Mouse (Mus musculus): Measurements from ENCODE around the gene Pqlc2. TPM values are rescaled to one million over a fixed set of nuclear protein-coding genes. Genes with fewer than 3 reads are reported as not detected.

The Pqlc2 gene
- polyA plus RNA-seq, 1 experiment from 2014 or later: 14.0 TPM

DNA sequence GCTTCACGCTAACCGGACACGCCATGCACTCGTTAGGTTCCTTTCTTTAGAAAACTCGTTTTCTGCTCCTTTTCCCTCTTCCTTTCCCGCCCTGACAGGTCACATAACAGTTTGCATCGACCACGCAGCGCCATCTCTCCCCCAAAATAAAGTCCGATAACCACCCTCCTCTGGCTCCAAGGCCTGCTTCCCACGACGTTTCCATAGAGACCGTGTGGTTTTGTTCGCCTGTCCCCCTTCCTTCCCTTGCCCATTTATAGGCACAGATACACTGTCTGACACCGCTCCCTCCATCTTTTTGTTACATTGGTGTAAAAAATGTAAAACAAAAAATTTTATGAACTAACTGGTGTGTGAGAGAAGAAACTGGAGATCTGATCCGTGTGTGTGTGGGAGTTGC, 19.4 kb downstream of the Pqlc2 start:
- Histone ChIP-seq H3K4me2 (ENCODE audit: low read length) (no peak overlapping the region), H3K27ac (ENCODE audit: low read depth, low read length) (no peak overlapping the region), H3K4me1 (ENCODE audit: control insufficient read depth, insufficient read depth, low read depth, low read length) (no peaks in the 10 kb centered on the region), H3K9me3 (ENCODE audit: control insufficient read depth, low read length) (no peaks in the 10 kb centered on the region), H3K9ac (ENCODE audit: low read depth, low read length) (no peak overlapping the region), H3K36me3 (ENCODE audit: control insufficient read depth, insufficient read depth, low read length) (peaks cover 7% of the 10 kb centered on the region), H3K27me3 (replicated peaks; ENCODE audit: control insufficient read depth, insufficient read depth, low read length) (no peaks in the 10 kb centered on the region), H3K4me3 (ENCODE audit: low read length) (no peak overlapping the region)
- WGBS: 87% methylated on average over 16 of the region's 16 CpGs
- ATAC-seq: no peak

DNA sequence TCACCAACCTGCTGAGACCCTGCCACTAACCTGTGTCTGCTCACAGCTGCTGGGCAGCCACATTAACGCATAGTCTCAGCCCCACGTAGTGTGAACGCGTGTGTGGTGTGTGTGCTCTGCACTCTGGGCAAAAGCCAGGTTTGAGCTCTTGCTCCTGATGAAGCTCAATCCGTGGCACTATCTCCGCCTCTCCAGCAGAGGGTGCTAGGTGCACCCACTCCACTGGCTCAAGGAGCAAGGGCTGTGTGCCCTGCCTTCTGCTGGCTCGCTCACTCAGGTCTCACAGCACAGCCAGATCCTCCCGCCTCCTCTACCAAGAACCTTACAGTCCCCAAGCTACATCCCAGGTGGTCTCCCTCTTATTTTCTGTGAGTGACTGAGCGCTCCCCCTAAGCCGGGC, 21.5 kb downstream of the Pqlc2 start:
- H3K4me1 ChIP-seq (ENCODE audit: control insufficient read depth, insufficient read depth, low read depth, low read length): no peaks in the 10 kb centered on the region
- WGBS: 62% methylated on average over 10 of the region's 10 CpGs
- H3K4me3 ChIP-seq (ENCODE audit: low read length): no peak overlapping the region
- no peaks in the 10 kb centered on the region for H3K27me3 ChIP-seq (replicated peaks; ENCODE audit: control insufficient read depth, insufficient read depth, low read length)
- ATAC-seq: peak; percentile 44; the same call in 1 of the 2 replicates
- peaks cover 7% of the 10 kb centered on the region for H3K36me3 ChIP-seq (ENCODE audit: control insufficient read depth, insufficient read depth, low read length)
- H3K9ac ChIP-seq (ENCODE audit: low read depth, low read length): no peak overlapping the region
- H3K27ac ChIP-seq (ENCODE audit: low read depth, low read length): no peak overlapping the region
- H3K4me2 ChIP-seq (ENCODE audit: low read length): no peak overlapping the region
- no peaks in the 10 kb centered on the region for H3K9me3 ChIP-seq (ENCODE audit: control insufficient read depth, low read length)

DNA sequence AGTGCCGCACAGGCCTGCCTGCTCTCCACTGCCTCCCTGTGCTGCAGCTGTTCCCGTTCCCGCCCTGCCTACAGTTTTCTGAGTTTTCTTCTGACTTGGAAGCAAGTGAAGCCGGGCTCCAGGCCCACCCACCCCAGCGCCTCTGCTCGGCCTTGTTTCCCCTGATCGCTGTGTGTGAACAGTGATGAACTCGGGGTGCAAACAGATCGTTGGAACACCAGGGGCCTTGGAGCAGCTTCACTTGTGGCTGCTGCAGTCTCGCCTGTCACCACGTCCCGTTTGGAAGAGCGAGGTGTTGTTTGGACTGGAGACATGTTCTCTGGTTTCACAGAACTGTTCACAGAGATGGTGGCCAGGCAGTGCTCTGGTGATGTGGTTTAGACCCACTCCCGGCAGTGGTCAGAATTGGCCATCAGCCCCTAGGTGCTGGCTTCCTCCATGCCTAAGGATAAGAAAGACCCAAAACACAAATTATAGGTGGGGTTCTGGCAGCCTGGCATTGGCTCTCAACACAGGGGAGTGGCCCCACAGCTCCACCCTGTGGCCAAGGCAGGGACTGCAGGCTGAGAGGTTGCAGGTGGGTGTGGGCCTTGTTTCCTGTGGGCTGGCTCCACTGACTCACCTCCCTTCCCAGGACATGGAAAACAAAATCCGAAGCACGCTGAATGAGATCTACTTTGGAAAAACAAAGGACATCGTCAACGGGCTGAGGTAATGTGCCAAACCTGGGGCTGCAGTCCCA, 23.2 kb downstream of the Pqlc2 start:
- Histone ChIP-seq H3K4me1 (ENCODE audit: control insufficient read depth, insufficient read depth, low read depth, low read length) (peaks cover 6% of the 10 kb centered on the region; the same call in 1 of the 2 replicates), H3K36me3 (ENCODE audit: control insufficient read depth, insufficient read depth, low read length) (peaks cover 7% of the 10 kb centered on the region), H3K27me3 (replicated peaks; ENCODE audit: control insufficient read depth, insufficient read depth, low read length) (no peaks in the 10 kb centered on the region), H3K9me3 (ENCODE audit: control insufficient read depth, low read length) (no peaks in the 10 kb centered on the region), H3K4me3 (ENCODE audit: low read length) (no peak overlapping the region), H3K27ac (ENCODE audit: low read depth, low read length) (no peak overlapping the region), H3K4me2 (ENCODE audit: low read length) (no peak overlapping the region), H3K9ac (ENCODE audit: low read depth, low read length) (no peak overlapping the region)
- 83% methylated on average over 18 of the region's 18 CpGs for WGBS
- no peak for ATAC-seq

DNA sequence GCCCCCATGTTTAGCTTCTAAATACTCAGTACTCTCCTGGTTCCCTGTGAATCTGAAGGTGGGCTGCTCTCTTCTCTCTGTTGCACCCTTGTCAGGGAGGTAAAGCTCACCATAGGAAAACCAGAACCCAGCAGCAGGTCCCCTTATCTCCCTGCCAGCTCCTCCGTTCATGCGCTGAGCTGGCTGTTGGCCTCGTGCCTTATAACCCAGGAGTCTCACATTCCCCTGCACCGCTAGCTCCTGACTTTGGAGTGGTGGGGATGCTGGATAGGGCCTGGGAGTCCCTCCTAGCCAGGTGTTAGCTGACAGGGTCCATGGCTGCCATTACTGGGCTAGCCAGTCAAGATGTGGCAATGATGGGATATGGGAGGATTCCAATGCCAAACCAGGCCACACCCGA, 24.3 kb downstream of the Pqlc2 start:
- ATAC-seq: no peak
- peaks cover 6% of the 10 kb centered on the region; the same call in 1 of the 2 replicates for H3K4me1 ChIP-seq (ENCODE audit: control insufficient read depth, insufficient read depth, low read depth, low read length)
- no peaks in the 10 kb centered on the region for H3K9me3 ChIP-seq (ENCODE audit: control insufficient read depth, low read length)
- H3K9ac ChIP-seq (ENCODE audit: low read depth, low read length): no peak overlapping the region
- no peak overlapping the region for H3K4me2 ChIP-seq (ENCODE audit: low read length)
- no peak overlapping the region for H3K27ac ChIP-seq (ENCODE audit: low read depth, low read length)
- H3K4me3 ChIP-seq (ENCODE audit: low read length): no peak overlapping the region
- 87% methylated on average over 5 of the region's 5 CpGs for WGBS
- H3K36me3 ChIP-seq (ENCODE audit: control insufficient read depth, insufficient read depth, low read length): peaks cover 11% of the 10 kb centered on the region
- no peaks in the 10 kb centered on the region for H3K27me3 ChIP-seq (replicated peaks; ENCODE audit: control insufficient read depth, insufficient read depth, low read length)

DNA sequence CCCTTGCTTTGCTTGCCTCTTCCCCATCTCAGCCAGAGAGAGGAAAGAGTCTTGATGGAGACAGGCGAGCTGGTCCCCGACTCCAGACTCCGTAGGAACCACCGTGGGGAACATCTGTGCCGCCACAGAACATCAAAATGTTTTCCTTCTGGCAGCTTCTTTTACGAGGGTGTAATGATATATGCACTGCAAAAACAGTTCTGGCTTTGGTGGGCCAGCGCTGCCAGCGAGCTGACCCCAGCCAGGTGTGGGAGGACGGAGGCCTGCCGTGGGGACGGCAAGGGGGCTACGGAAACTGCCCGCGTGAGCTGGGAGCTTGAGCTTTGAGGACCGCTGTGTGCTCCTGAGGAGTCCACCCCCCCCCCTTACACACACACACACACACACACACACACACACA, 25.6 kb downstream of the Pqlc2 start:
- H3K9ac ChIP-seq (ENCODE audit: low read depth, low read length): no peak overlapping the region
- H3K9me3 ChIP-seq (ENCODE audit: control insufficient read depth, low read length): no peaks in the 10 kb centered on the region
- H3K4me2 ChIP-seq (ENCODE audit: low read length): no peak overlapping the region
- no peaks in the 10 kb centered on the region for H3K27me3 ChIP-seq (replicated peaks; ENCODE audit: control insufficient read depth, insufficient read depth, low read length)
- H3K4me1 ChIP-seq (ENCODE audit: control insufficient read depth, insufficient read depth, low read depth, low read length): peaks cover 6% of the 10 kb centered on the region; the same call in 1 of the 2 replicates
- H3K4me3 ChIP-seq (ENCODE audit: low read length): no peak overlapping the region
- no peak overlapping the region for H3K27ac ChIP-seq (ENCODE audit: low read depth, low read length)
- ATAC-seq: no peak
- H3K36me3 ChIP-seq (ENCODE audit: control insufficient read depth, insufficient read depth, low read length): peaks cover 22% of the 10 kb centered on the region
- 78% methylated on average over 15 of the region's 15 CpGs for WGBS

DNA sequence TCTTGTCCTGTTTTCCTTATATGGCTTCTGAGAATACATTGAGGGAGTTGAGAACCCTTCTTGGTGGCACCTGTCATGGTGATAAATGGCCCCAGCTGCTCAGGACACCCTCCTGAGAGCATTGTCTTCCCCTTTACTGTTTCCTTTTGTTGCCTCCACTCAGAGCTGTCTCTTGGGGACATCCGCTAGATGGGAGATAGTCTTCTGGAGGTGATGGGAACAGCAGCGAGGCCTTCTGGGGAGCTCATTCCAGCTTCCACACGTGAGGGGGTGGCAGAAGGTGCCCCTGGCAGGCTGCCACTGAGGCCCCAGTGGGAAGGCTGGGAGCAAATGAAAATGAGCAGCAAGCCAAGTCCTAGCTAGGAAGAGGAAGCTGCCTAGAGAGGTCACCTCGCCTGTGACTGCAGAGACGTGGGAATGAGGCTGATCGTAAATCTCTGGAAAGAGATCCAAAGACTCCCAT, 27.5 kb downstream of the Pqlc2 start:
- H3K36me3 ChIP-seq (ENCODE audit: control insufficient read depth, insufficient read depth, low read length): peaks cover 15% of the 10 kb centered on the region
- H3K4me1 ChIP-seq (ENCODE audit: control insufficient read depth, insufficient read depth, low read depth, low read length): peaks cover 6% of the 10 kb centered on the region; the same call in 1 of the 2 replicates
- no peaks in the 10 kb centered on the region for H3K9me3 ChIP-seq (ENCODE audit: control insufficient read depth, low read length)
- 34% methylated on average over 6 of the region's 6 CpGs for WGBS
- no peak overlapping the region for H3K4me2 ChIP-seq (ENCODE audit: low read length)
- H3K27ac ChIP-seq (ENCODE audit: low read depth, low read length): no peak overlapping the region
- no peaks in the 10 kb centered on the region for H3K27me3 ChIP-seq (replicated peaks; ENCODE audit: control insufficient read depth, insufficient read depth, low read length)
- H3K4me3 ChIP-seq (ENCODE audit: low read length): no peak overlapping the region
- no peak overlapping the region for H3K9ac ChIP-seq (ENCODE audit: low read depth, low read length)
- ATAC-seq: no peak

DNA sequence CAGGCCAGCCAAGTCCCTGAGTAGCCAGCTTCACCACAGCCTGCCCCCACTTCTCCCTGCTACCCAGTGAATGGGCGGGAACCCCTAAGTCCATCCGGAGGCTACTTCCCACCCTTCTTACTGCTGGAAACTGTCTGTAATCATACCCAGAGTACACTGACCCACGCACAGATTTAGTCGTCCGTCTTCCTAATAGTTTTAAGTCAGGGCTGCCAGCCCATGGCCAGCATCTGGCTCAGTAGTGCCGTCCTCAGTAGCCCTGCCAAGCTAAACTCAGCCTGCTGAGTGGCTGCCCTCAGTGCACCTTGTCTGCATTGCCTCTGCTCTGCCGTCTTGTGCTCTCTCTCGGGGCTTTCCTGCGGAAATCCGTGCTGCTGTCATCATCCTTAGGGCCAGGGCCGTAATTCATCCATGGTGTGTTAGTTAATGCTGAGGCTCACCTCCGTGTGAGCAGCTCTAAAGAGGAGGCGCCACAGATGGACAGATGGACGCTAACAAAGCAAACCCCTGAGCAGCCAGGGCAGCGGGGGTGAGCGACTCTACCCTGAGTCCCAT, 28.6 kb downstream of the Pqlc2 start:
- H3K9me3 ChIP-seq (ENCODE audit: control insufficient read depth, low read length): no peaks in the 10 kb centered on the region
- no peak for ATAC-seq
- no peak overlapping the region for H3K9ac ChIP-seq (ENCODE audit: low read depth, low read length)
- no peak overlapping the region for H3K4me2 ChIP-seq (ENCODE audit: low read length)
- peaks cover 15% of the 10 kb centered on the region for H3K36me3 ChIP-seq (ENCODE audit: control insufficient read depth, insufficient read depth, low read length)
- H3K4me3 ChIP-seq (ENCODE audit: low read length): no peak overlapping the region
- peaks cover 6% of the 10 kb centered on the region; the same call in 1 of the 2 replicates for H3K4me1 ChIP-seq (ENCODE audit: control insufficient read depth, insufficient read depth, low read depth, low read length)
- 74% methylated on average over 16 of the region's 16 CpGs for WGBS
- no peaks in the 10 kb centered on the region for H3K27me3 ChIP-seq (replicated peaks; ENCODE audit: control insufficient read depth, insufficient read depth, low read length)
- H3K27ac ChIP-seq (ENCODE audit: low read depth, low read length): no peak overlapping the region

DNA sequence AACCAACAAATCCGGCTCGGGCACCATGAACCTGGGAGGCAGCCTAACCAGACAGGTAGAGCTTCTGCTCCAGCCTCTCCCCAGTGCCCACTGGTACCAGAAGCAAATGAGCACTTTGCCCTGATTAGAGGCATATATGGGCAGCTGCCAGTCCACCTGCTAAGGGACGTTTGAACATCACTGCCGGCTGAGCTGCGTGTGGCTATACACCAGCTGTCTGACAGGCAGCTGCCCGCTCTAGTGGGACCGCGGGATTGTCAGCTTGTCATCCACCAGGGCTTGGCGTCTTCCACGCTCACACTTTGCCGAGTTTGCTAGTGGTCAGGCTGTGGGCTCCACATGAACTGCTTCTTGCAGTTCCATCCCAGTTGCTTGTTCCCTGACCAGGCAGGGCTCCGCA, 30.0 kb downstream of the Pqlc2 start:
- H3K9ac ChIP-seq (ENCODE audit: low read depth, low read length): no peak overlapping the region
- peaks cover 6% of the 10 kb centered on the region; the same call in 1 of the 2 replicates for H3K4me1 ChIP-seq (ENCODE audit: control insufficient read depth, insufficient read depth, low read depth, low read length)
- H3K27ac ChIP-seq (ENCODE audit: low read depth, low read length): no peak overlapping the region
- no peaks in the 10 kb centered on the region for H3K9me3 ChIP-seq (ENCODE audit: control insufficient read depth, low read length)
- H3K27me3 ChIP-seq (replicated peaks; ENCODE audit: control insufficient read depth, insufficient read depth, low read length): no peaks in the 10 kb centered on the region
- H3K4me3 ChIP-seq (ENCODE audit: low read length): no peak overlapping the region
- H3K4me2 ChIP-seq (ENCODE audit: low read length): no peak overlapping the region
- ATAC-seq: no peak
- WGBS: 92% methylated on average over 12 of the region's 12 CpGs
- peaks cover 15% of the 10 kb centered on the region for H3K36me3 ChIP-seq (ENCODE audit: control insufficient read depth, insufficient read depth, low read length)

DNA sequence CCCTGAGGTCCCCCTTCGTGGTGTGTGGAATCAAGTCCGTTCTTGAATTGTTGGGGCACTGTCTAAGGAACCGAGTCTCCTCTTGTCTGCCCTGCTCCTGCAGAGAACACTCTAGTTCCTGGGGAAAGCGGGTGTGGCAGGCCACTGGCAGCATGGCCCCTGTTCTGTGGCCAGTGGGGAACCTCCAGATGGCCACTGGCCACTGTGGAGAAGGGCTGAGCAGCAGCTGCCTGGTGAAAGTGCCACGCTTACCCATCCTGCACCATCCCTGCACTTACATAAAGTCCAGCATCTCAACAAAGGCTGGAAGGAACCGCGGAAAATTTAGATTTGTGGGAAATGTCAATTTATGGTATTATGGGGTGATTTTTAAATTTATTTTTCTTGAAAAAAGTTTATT, 34.1 kb downstream of the Pqlc2 start:
- Histone ChIP-seq H3K9me3 (ENCODE audit: control insufficient read depth, low read length) (no peaks in the 10 kb centered on the region), H3K9ac (ENCODE audit: low read depth, low read length) (no peak overlapping the region), H3K4me3 (ENCODE audit: low read length) (no peak overlapping the region), H3K36me3 (ENCODE audit: control insufficient read depth, insufficient read depth, low read length) (peaks cover 13% of the 10 kb centered on the region), H3K4me1 (ENCODE audit: control insufficient read depth, insufficient read depth, low read depth, low read length) (no peaks in the 10 kb centered on the region), H3K27me3 (replicated peaks; ENCODE audit: control insufficient read depth, insufficient read depth, low read length) (no peaks in the 10 kb centered on the region), H3K4me2 (ENCODE audit: low read length) (no peak overlapping the region), H3K27ac (ENCODE audit: low read depth, low read length) (no peak overlapping the region)
- ATAC-seq: no peak
- WGBS: 79% methylated on average over 7 of the region's 7 CpGs
